Mouse (Mus musculus) liver, postnatal 0 days (tissue): ENCODE data around the gene Reg4.

Experiments
- CTCF ChIP-seq: sonication (generic); IDR thresholded peaks from 2 replicates; pipeline ENCODE4 v1.5.1; 2016; ENCODE audit warnings: antibody characterized with exemption, low read depth
- EP300 ChIP-seq: IDR thresholded peaks from 2 replicates; pipeline ENCODE4 v1.6.1; 2016; ENCODE audit warnings: antibody characterized with exemption, low read depth, mild to moderate bottlenecking

DNA sequence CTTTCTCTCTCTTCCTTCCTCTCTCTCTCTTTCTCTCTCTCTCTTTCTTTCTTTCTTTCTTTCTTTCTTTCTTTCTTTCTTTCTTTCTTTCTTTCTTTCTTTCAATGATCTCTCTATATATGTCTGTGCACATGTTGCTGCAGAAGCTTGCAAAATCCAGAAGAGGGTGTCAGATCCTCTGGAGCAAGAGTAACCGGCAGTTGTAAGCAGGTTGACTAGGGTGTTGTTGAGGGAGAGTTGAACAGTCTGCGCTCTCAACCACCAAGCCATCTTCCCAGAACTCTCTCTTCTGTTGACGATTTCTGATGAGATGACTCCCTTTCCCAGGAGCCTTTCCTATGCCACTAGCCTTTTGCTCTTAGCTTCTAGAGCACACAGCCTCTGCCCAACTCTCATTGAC lies 20.1 kb downstream of the Reg4 start:
- TF ChIP-seq CTCF (peak; percentile 36; the same call in 1 of the 2 replicates), EP300 (no peak)
